In genomic region chr16:17920586-17920985, GRCm38 (mm10) we compare ENCODE assay signal across 10 mouse cellular contexts. TPM values are rescaled to one million over a fixed set of nuclear protein-coding genes. Genes with fewer than 3 reads are reported as not detected.
A peak's percentile ranks its signal among the peaks of the same experiment; 100 is the strongest.
DNase-seq lines count a peak whose midpoint lies in the region; ATAC-seq and TF ChIP-seq lines count a peak whose summit lies in the region.
"Had no signal": no experiment of that assay in that cellular context is flagged by ENCODE, and none has a peak within 500 bp of the region (broad histone marks: within the 10 kb centered on the region; RNA-seq: fewer than 3 reads in every experiment).

No protein-coding gene starts in this region.

- TF ChIP-seq POLR2A in brain, embryonic 14.5 days (IDR thresholded peaks at IDR 0.05; ENCODE audit: borderline replicate concordance, extremely low read depth, insufficient read depth, insufficient read length, poor library complexity, severe bottlenecking), result no peak

- peak overlapping the region; percentile 16; the same call in 1 of the 2 replicates for H3K9ac ChIP-seq in hindbrain, embryonic 15.5 days
- peak overlapping the region; percentile 49 for H3K9ac ChIP-seq in midbrain, embryonic 14.5 days (replicated peaks; ENCODE audit: low read length)

- no peaks in the 10 kb centered on the region for H3K9me3 ChIP-seq in erythroblast, embryonic 14.5 days (ENCODE audit: control insufficient read depth, low read length)
- no peaks in the 10 kb centered on the region for H3K9me3 ChIP-seq in hindbrain, embryonic 15.5 days
- H3K9me3 ChIP-seq in midbrain, embryonic 14.5 days (ENCODE audit: control insufficient read depth, low read length), result no peaks in the 10 kb centered on the region

- H3K36me3 ChIP-seq in erythroblast, embryonic 14.5 days (ENCODE audit: control insufficient read depth), result peaks cover 13% of the 10 kb centered on the region
- H3K36me3 ChIP-seq in hindbrain, embryonic 15.5 days, result peaks cover 10% of the 10 kb centered on the region
- H3K36me3 ChIP-seq in midbrain, embryonic 14.5 days (ENCODE audit: control insufficient read depth, insufficient read depth, low read length), result peaks cover 13% of the 10 kb centered on the region

- H3K27ac ChIP-seq in hindbrain, embryonic 15.5 days (replicated peaks), result no peak overlapping the region
- H3K27ac ChIP-seq in midbrain, embryonic 14.5 days (replicated peaks; ENCODE audit: low read depth, low read length), result peak overlapping the region; percentile 93

- 13% methylated on average over 20 of the region's 20 CpGs for WGBS in hindbrain, embryonic 15.5 days
- 4% methylated on average over 20 of the region's 20 CpGs for WGBS in midbrain, embryonic 14.5 days

- ATAC-seq in erythroblast, adult 5-6 weeks (replicated peaks; ENCODE audit: low FRiP score, poor library complexity, severe bottlenecking), result no peak
- no peak for ATAC-seq in hindbrain, embryonic 15.5 days (ENCODE audit: low FRiP score, low read depth)
- ATAC-seq in midbrain, embryonic 14.5 days (ENCODE audit: low FRiP score, low TSS enrichment), result no peak
- ATAC-seq in granulocyte monocyte progenitor cell, adult 5-6 weeks (replicated peaks; ENCODE audit: poor library complexity, severe bottlenecking), result no peak

- H3K27me3 ChIP-seq in erythroblast, embryonic 14.5 days (ENCODE audit: control insufficient read depth), result peaks cover 41% of the 10 kb centered on the region
- H3K27me3 ChIP-seq in hindbrain, embryonic 15.5 days, result peaks cover 32% of the 10 kb centered on the region
- H3K27me3 ChIP-seq in midbrain, embryonic 14.5 days (ENCODE audit: control insufficient read depth, insufficient read depth, low read length), result peaks cover 25% of the 10 kb centered on the region

- peak; percentile 54 for DNase-seq in brain, embryonic 14.5 days (ENCODE audit: low read depth)
- DNase-seq in midbrain, embryonic 14.5 days, result peak; percentile 66
- no peak for DNase-seq in frontal cortex, adult 2 months (ENCODE audit: extremely low spot score in 1 of 2, low spot score in 1 of 2)
- no peak for DNase-seq in cerebellum, adult 9-10 months
- DNase-seq: kidney, postnatal 14 days; right cerebral cortex, postnatal 14 days had no signal

- peak overlapping the region; percentile 88 for H3K4me2 ChIP-seq in hindbrain, embryonic 15.5 days
- peak overlapping the region; percentile 99 for H3K4me2 ChIP-seq in midbrain, embryonic 14.5 days (ENCODE audit: low read length)

- peak overlapping the region; percentile 90 for H3K4me3 ChIP-seq in erythroblast, embryonic 14.5 days (replicated peaks)
- no peak overlapping the region for H3K4me3 ChIP-seq in hindbrain, embryonic 15.5 days
- H3K4me3 ChIP-seq in midbrain, embryonic 14.5 days (replicated peaks; ENCODE audit: low read depth, low read length), result peak overlapping the region; percentile 68; the same call in 1 of the 2 replicates

- peaks cover 49% of the 10 kb centered on the region for H3K4me1 ChIP-seq in erythroblast, embryonic 14.5 days (ENCODE audit: control insufficient read depth)
- peaks cover 31% of the 10 kb centered on the region for H3K4me1 ChIP-seq in hindbrain, embryonic 15.5 days (replicated peaks)
- H3K4me1 ChIP-seq in midbrain, embryonic 14.5 days (ENCODE audit: control insufficient read depth, insufficient read depth, low read length), result peaks cover 25% of the 10 kb centered on the region

- no peak for TF ChIP-seq CTCF in brain, embryonic 14.5 days (IDR thresholded peaks at IDR 0.05; ENCODE audit: borderline replicate concordance, extremely low read depth, insufficient read depth, insufficient read length)

RNA-seq across cellular contexts. Expression of gene Gsc2, which starts 5.7 kb away (rescaled TPM):
- 0.04 TPM in 1 of 2 replicates, not detected in the other for polyA plus RNA-seq in erythroblast, embryonic 14.5 days (2012)
- total RNA-seq in erythroblast, adult 5-6 weeks (2015; ENCODE audit: low replicate concordance), result not detected in 2 replicates
- not detected in 2 replicates for total RNA-seq in erythroblast, adult 5-6 weeks (2017; ENCODE audit: low replicate concordance)
- polyA plus RNA-seq in brain, embryonic 14.5 days (2012; rRNA removed), result 0.55 and 1.1 TPM in 2 replicates
- 1.1 and 1.2 TPM in 2 replicates for polyA plus RNA-seq in hindbrain, embryonic 15.5 days (2015; fragmentation: Nextera tagmentation; extraction: Ambion mirVana)
- polyA plus RNA-seq in midbrain, embryonic 14.5 days (2014; fragmentation: Nextera tagmentation; extraction: Ambion mirVana), result 0.84 and 0.93 TPM in 2 replicates
- not detected in 2 replicates for total RNA-seq in granulocyte monocyte progenitor cell, adult 5-6 weeks (2014; fragmentation: Nextera tagmentation)
- total RNA-seq in granulocyte monocyte progenitor cell, adult 5-6 weeks (2017), result not detected in 2 replicates
- polyA plus RNA-seq in frontal cortex, adult 2 months (2012; rRNA removed), result 0.08 TPM in 1 of 2 replicates, not detected in the other

RNA-seq across cellular contexts. Expression of gene Slc25a1, which starts 7.4 kb away (rescaled TPM):
- 5.4 and 5.9 TPM in 2 replicates for polyA plus RNA-seq in erythroblast, embryonic 14.5 days (2012)
- 5.4 and 6.9 TPM in 2 replicates for total RNA-seq in erythroblast, adult 5-6 weeks (2015; ENCODE audit: low replicate concordance)
- 8.6 and 13.7 TPM in 2 replicates for total RNA-seq in erythroblast, adult 5-6 weeks (2017; ENCODE audit: low replicate concordance)
- polyA plus RNA-seq in brain, embryonic 14.5 days (2012; rRNA removed), result 110 and 126 TPM in 2 replicates
- polyA plus RNA-seq in hindbrain, embryonic 15.5 days (2015; fragmentation: Nextera tagmentation; extraction: Ambion mirVana), result 193 and 203 TPM in 2 replicates
- 145 and 157 TPM in 2 replicates for polyA plus RNA-seq in midbrain, embryonic 14.5 days (2014; fragmentation: Nextera tagmentation; extraction: Ambion mirVana)
- 32.0 and 36.3 TPM in 2 replicates for total RNA-seq in granulocyte monocyte progenitor cell, adult 5-6 weeks (2014; fragmentation: Nextera tagmentation)
- 40.6 and 47.9 TPM in 2 replicates for total RNA-seq in granulocyte monocyte progenitor cell, adult 5-6 weeks (2017)
- polyA plus RNA-seq in frontal cortex, adult 2 months (2012; rRNA removed), result 61.7 and 71.6 TPM in 2 replicates

RNA-seq across cellular contexts. Expression of gene Ess2, which starts 9.4 kb away (rescaled TPM):
- 2.0 and 2.1 TPM in 2 replicates for polyA plus RNA-seq in erythroblast, embryonic 14.5 days (2012)
- total RNA-seq in erythroblast, adult 5-6 weeks (2015; ENCODE audit: low replicate concordance), result 1.7 TPM in 1 of 2 replicates, not detected in the other
- total RNA-seq in erythroblast, adult 5-6 weeks (2017; ENCODE audit: low replicate concordance), result 6.0 and 8.4 TPM in 2 replicates
- 51.9 and 56.9 TPM in 2 replicates for polyA plus RNA-seq in brain, embryonic 14.5 days (2012; rRNA removed)
- 42.5 and 49.6 TPM in 2 replicates for polyA plus RNA-seq in hindbrain, embryonic 15.5 days (2015; fragmentation: Nextera tagmentation; extraction: Ambion mirVana)
- polyA plus RNA-seq in midbrain, embryonic 14.5 days (2014; fragmentation: Nextera tagmentation; extraction: Ambion mirVana), result 44.1 and 44.6 TPM in 2 replicates
- 15.3 and 15.7 TPM in 2 replicates for total RNA-seq in granulocyte monocyte progenitor cell, adult 5-6 weeks (2014; fragmentation: Nextera tagmentation)
- total RNA-seq in granulocyte monocyte progenitor cell, adult 5-6 weeks (2017), result 19.6 and 19.7 TPM in 2 replicates
- 36.4 and 47.2 TPM in 2 replicates for polyA plus RNA-seq in frontal cortex, adult 2 months (2012; rRNA removed)

RNA-seq across cellular contexts. Expression of gene Tssk2, which starts 22.1 kb away (rescaled TPM):
- not detected in 2 replicates for polyA plus RNA-seq in erythroblast, embryonic 14.5 days (2012)
- total RNA-seq in erythroblast, adult 5-6 weeks (2015; ENCODE audit: low replicate concordance), result not detected in 2 replicates
- not detected in 2 replicates for total RNA-seq in erythroblast, adult 5-6 weeks (2017; ENCODE audit: low replicate concordance)
- polyA plus RNA-seq in brain, embryonic 14.5 days (2012; rRNA removed), result not detected in 2 replicates
- not detected in 2 replicates for polyA plus RNA-seq in hindbrain, embryonic 15.5 days (2015; fragmentation: Nextera tagmentation; extraction: Ambion mirVana)
- polyA plus RNA-seq in midbrain, embryonic 14.5 days (2014; fragmentation: Nextera tagmentation; extraction: Ambion mirVana), result not detected in 2 replicates
- total RNA-seq in granulocyte monocyte progenitor cell, adult 5-6 weeks (2014; fragmentation: Nextera tagmentation), result not detected in 2 replicates
- total RNA-seq in granulocyte monocyte progenitor cell, adult 5-6 weeks (2017), result not detected in 2 replicates
- polyA plus RNA-seq in frontal cortex, adult 2 months (2012; rRNA removed), result not detected in 2 replicates

RNA-seq across cellular contexts. Expression of gene Dgcr2, which starts 22.2 kb away (rescaled TPM):
- polyA plus RNA-seq in erythroblast, embryonic 14.5 days (2012), result 0.68 and 1.1 TPM in 2 replicates
- total RNA-seq in erythroblast, adult 5-6 weeks (2015; ENCODE audit: low replicate concordance), result 2.1 and 26.1 TPM in 2 replicates
- total RNA-seq in erythroblast, adult 5-6 weeks (2017; ENCODE audit: low replicate concordance), result 11.6 and 13.8 TPM in 2 replicates
- polyA plus RNA-seq in brain, embryonic 14.5 days (2012; rRNA removed), result 159 and 166 TPM in 2 replicates
- 106 and 111 TPM in 2 replicates for polyA plus RNA-seq in hindbrain, embryonic 15.5 days (2015; fragmentation: Nextera tagmentation; extraction: Ambion mirVana)
- polyA plus RNA-seq in midbrain, embryonic 14.5 days (2014; fragmentation: Nextera tagmentation; extraction: Ambion mirVana), result 104 and 108 TPM in 2 replicates
- total RNA-seq in granulocyte monocyte progenitor cell, adult 5-6 weeks (2014; fragmentation: Nextera tagmentation), result 26.6 and 33.0 TPM in 2 replicates
- 43.1 and 49.6 TPM in 2 replicates for total RNA-seq in granulocyte monocyte progenitor cell, adult 5-6 weeks (2017)
- 87.2 and 95.4 TPM in 2 replicates for polyA plus RNA-seq in frontal cortex, adult 2 months (2012; rRNA removed)

Comparison
In these comparisons a context has a peak if more than half of its experiments do, and no peak if none do; other contexts are left out.
1. DNase-seq: peak in brain, embryonic 14.5 days (single experiment) and midbrain, embryonic 14.5 days (single experiment); none in frontal cortex, adult 2 months (0 of 2) and cerebellum, adult 9-10 months (single experiment).
2. RNA of gene Ess2, which starts 9.4 kb away (polyA plus RNA-seq): 51.9 to 56.9 TPM in brain, embryonic 14.5 days, 42.5 to 49.6 TPM in hindbrain, embryonic 15.5 days, 36.4 to 47.2 TPM in frontal cortex, adult 2 months and 44.1 to 44.6 TPM in midbrain, embryonic 14.5 days; 2.0 to 2.1 TPM in erythroblast, embryonic 14.5 days; every median in the first group is over 10 times any median in the second.